Mouse (Mus musculus) brain, embryonic 14.5 days (tissue): Measurements from ENCODE around the gene Pbx2.

ENCODE experiments used
- CTCF ChIP-seq: fragments of 200-500 bp; IDR thresholded peaks from 2 replicates; pipeline ENCODE4 v1.5.1; 2012; ENCODE audit warnings: inconsistent platforms, mild to moderate bottlenecking, moderate library complexity, borderline replicate concordance; ENCODE audit not compliant: insufficient read depth, insufficient read length; ENCODE audit errors: extremely low read depth
- POLR2A ChIP-seq: fragments of 200-500 bp; IDR thresholded peaks from 2 replicates; pipeline ENCODE4 v1.6.1; 2012; ENCODE audit warnings: mild to moderate bottlenecking, inconsistent platforms, borderline replicate concordance; ENCODE audit not compliant: poor library complexity, insufficient read depth, insufficient read length, severe bottlenecking; ENCODE audit errors: extremely low read depth

- TF ChIP-seq CTCF (no peak), POLR2A (no peak)
Measured at GRCm38 (mm10) chr17:34559895-34560294, 31.2 kb upstream of the Pbx2 start.
